Mouse (Mus musculus): ENCODE measurements at regions not wholly inside any gene's neighbourhood (a gene's known extent, or its start where the extent isn't known, plus 50 kb on each side); places are given as distances from the start of the nearest gene placed in this dataset.

GRCm38 (mm10) chr5:47820936-47821335, 162.0 kb upstream of the Slit2 start:
- TF ChIP-seq GATA1 (IDR thresholded peaks at IDR 0.05; ENCODE audit: borderline replicate concordance, low read length) (no peak), CTCF (IDR thresholded peaks at IDR 0.05; ENCODE audit: low read depth, low read length) (no peak), GATA2 (IDR thresholded peaks at IDR 0.05; ENCODE audit: borderline replicate concordance, low read depth, low read length) (no peak), TAL1 (conservative IDR thresholded peaks at IDR 0.05; ENCODE audit: low read depth, low read length) (no peak), POLR2AphosphoS5 (IDR thresholded peaks at IDR 0.05; ENCODE audit: insufficient replicate concordance, low read depth, low read length) (no peak)
